Comparison of ENCODE assay signal across 19 mouse cellular contexts in the genomic region with DNA sequence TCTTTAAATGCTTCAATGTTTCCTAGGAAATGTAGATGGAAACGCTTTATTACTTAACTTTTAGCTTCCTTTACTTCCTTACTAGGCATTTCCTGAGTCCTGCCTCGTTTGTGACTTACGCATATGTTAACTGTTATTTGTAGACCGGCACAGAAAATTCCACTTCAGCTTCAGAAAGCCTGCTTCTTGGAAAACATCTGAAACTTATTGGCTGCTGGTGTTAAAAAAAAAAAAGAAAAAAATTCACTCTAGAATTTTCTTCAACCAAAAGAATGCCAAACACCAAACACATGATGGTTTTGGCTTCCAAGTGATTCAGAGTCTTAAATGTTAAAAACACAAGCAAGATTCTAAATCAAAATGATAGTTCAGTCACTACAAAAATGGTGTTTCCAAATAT. TPM values are rescaled to one million over a fixed set of nuclear protein-coding genes. Genes with fewer than 3 reads are reported as not detected.
DNase-seq lines count a peak whose midpoint lies in the region; ATAC-seq and TF ChIP-seq lines count a peak whose summit lies in the region.
"Had no signal": no experiment of that assay in that cellular context is flagged by ENCODE, and none has a peak within 500 bp of the region (broad histone marks: within the 10 kb centered on the region; RNA-seq: fewer than 3 reads in every experiment).

No protein-coding gene starts in this region.

- peak overlapping the region; percentile 54 for H3K4me3 ChIP-seq in lung, embryonic 14.5 days (ENCODE audit: low read depth, low read length)
- H3K4me3 ChIP-seq in stomach, embryonic 14.5 days (ENCODE audit: low read depth, low read length), result peak overlapping the region; percentile 44; the same call in 1 of the 2 replicates
- H3K4me3 ChIP-seq: forebrain, embryonic 15.5 days; hindbrain, embryonic 15.5 days; left cerebral cortex, adult 2 months; midbrain, embryonic 10.5 days; myocyte had no signal

- no peaks in the 10 kb centered on the region for H3K27me3 ChIP-seq in lung, embryonic 14.5 days (ENCODE audit: insufficient read depth, low read length)
- no peaks in the 10 kb centered on the region for H3K27me3 ChIP-seq in stomach, embryonic 14.5 days (ENCODE audit: control insufficient read depth, insufficient read depth, low read length)

- peak; percentile 11 for DNase-seq in heart, adult 8-10 months (ENCODE audit: low spot score)
- no peak for DNase-seq in heart, postnatal 36 days
- no peak for DNase-seq in lung, embryonic 14.5 days
- no peak for DNase-seq in lung, postnatal 4 days
- peak; percentile 59 for DNase-seq in fibroblast of lung, adult 2 months (ENCODE audit: low read depth)
- DNase-seq in embryo, embryonic 10.5 days (ENCODE audit: low spot score), result no peak
- DNase-seq: adrenal gland, postnatal 36 days; B cell, adult 2 months; kidney, postnatal 4 days; right cerebral cortex, postnatal 14 days; thymus, postnatal 25 days had no signal

- intact Hi-C loops in heart, postnatal 36 days (cut with DNase I), result loop anchor here (5.0 kb wide), 1 partner anchor 192 kb away; no protein-coding TSS in a partner anchor

- H3K9ac ChIP-seq in lung, embryonic 14.5 days, result no peak overlapping the region; the same call in 1 of the 2 replicates
- H3K9ac ChIP-seq in stomach, embryonic 14.5 days (replicated peaks; ENCODE audit: low read depth, low read length), result no peak overlapping the region
- H3K9ac ChIP-seq: forebrain, embryonic 15.5 days; hindbrain, embryonic 15.5 days; liver, embryonic 14.5 days had no signal

- H3K9me3 ChIP-seq in lung, embryonic 14.5 days (ENCODE audit: low read depth, low read length), result no peaks in the 10 kb centered on the region
- no peaks in the 10 kb centered on the region for H3K9me3 ChIP-seq in stomach, embryonic 14.5 days (ENCODE audit: control insufficient read depth, low read depth, low read length)
- H3K9me3 ChIP-seq: forebrain, embryonic 15.5 days; hindbrain, embryonic 15.5 days; midbrain, embryonic 10.5 days had no signal

- 0 out of 2 replicates have a peak, but pooled peaks cover 6% of the 10 kb centered on the region for H3K4me1 ChIP-seq in lung, embryonic 14.5 days (ENCODE audit: insufficient read depth)
- no peaks in the 10 kb centered on the region; the same call in 1 of the 2 replicates for H3K4me1 ChIP-seq in stomach, embryonic 14.5 days (ENCODE audit: control insufficient read depth, insufficient read depth, low read length)

- peak overlapping the region; percentile 85 for H3K4me2 ChIP-seq in lung, embryonic 14.5 days
- H3K4me2 ChIP-seq in stomach, embryonic 14.5 days (replicated peaks; ENCODE audit: low read depth, low read length), result peak overlapping the region; percentile 75
- H3K4me2 ChIP-seq: forebrain, embryonic 15.5 days; hindbrain, embryonic 15.5 days had no signal

- peak overlapping the region; percentile 56; the same call in 1 of the 2 replicates for H3K27ac ChIP-seq in lung, embryonic 14.5 days (ENCODE audit: low read depth)
- no peak overlapping the region for H3K27ac ChIP-seq in stomach, embryonic 14.5 days (ENCODE audit: low read length)
- H3K27ac ChIP-seq: forebrain, embryonic 15.5 days; hindbrain, embryonic 15.5 days; left cerebral cortex, adult 2 months; liver, embryonic 14.5 days; midbrain, embryonic 10.5 days had no signal

- TF ChIP-seq CTCF in lung, embryonic 14.5 days (IDR thresholded peaks at IDR 0.05; ENCODE audit: low read depth), result no peak

- WGBS in lung, embryonic 14.5 days, result 52% methylated on average over 4 of the region's 4 CpGs
- WGBS in stomach, embryonic 14.5 days, result 75% methylated on average over 4 of the region's 4 CpGs

- H3K36me3 ChIP-seq in lung, embryonic 14.5 days (ENCODE audit: insufficient read depth), result peaks cover 9% of the 10 kb centered on the region; the same call in 1 of the 2 replicates
- no peaks in the 10 kb centered on the region for H3K36me3 ChIP-seq in stomach, embryonic 14.5 days (ENCODE audit: control insufficient read depth, insufficient read depth, low read length)
- H3K36me3 ChIP-seq: forebrain, embryonic 15.5 days; hindbrain, embryonic 15.5 days; midbrain, embryonic 10.5 days had no signal

- ATAC-seq in lung, embryonic 14.5 days (ENCODE audit: insufficient read depth), result no peak
- ATAC-seq in stomach, embryonic 14.5 days (ENCODE audit: insufficient number of reproducible peaks, insufficient read depth, low FRiP score, low read depth), result no peak
- no peak for ATAC-seq in monocyte, adult 5-6 weeks (replicated peaks; ENCODE audit: insufficient number of reproducible peaks, low FRiP score, low TSS enrichment, poor library complexity, severe bottlenecking)
- ATAC-seq: forebrain, embryonic 15.5 days had no signal

RNA-seq across cellular contexts. Expression of a gene that starts 3.4 kb away (rescaled TPM):
- total RNA-seq in heart, adult 8-10 months (2022), result 10 to 100 TPM; 19.0 to 28.2 (median 24.9) TPM
- 10 to 100 TPM; 22.1 to 22.2 TPM for total RNA-seq in heart, postnatal 36 days (2021)
- polyA plus RNA-seq in lung, embryonic 14.5 days (2014; fragmentation: Nextera tagmentation; extraction: Ambion mirVana), result 36.9 and 42.0 TPM in 2 replicates
- 43.6 and 47.2 TPM in 2 replicates for polyA plus RNA-seq in stomach, embryonic 14.5 days (2014; fragmentation: Nextera tagmentation; extraction: Ambion mirVana)
- total RNA-seq in monocyte, adult 5-6 weeks (2017), result 0.49 to 1.8 TPM (median 1.6 TPM) in 3 replicates

RNA-seq across cellular contexts. Expression of a gene that starts 39.7 kb away (rescaled TPM):
- 10 to 100 TPM; 10.1 to 11.6 (median 10.8) TPM for total RNA-seq in heart, adult 8-10 months (2022)
- 10 to 100 TPM; 14.1 to 14.4 TPM for total RNA-seq in heart, postnatal 36 days (2021)
- 52.5 and 56.0 TPM in 2 replicates for polyA plus RNA-seq in lung, embryonic 14.5 days (2014; fragmentation: Nextera tagmentation; extraction: Ambion mirVana)
- polyA plus RNA-seq in stomach, embryonic 14.5 days (2014; fragmentation: Nextera tagmentation; extraction: Ambion mirVana), result 49.8 and 56.9 TPM in 2 replicates
- total RNA-seq in monocyte, adult 5-6 weeks (2017), result 63.6 to 77.0 TPM (median 66.0 TPM) in 3 replicates

Comparison
In these comparisons a context has a peak if more than half of its experiments do, and no peak if none do; other contexts are left out.
1. DNase-seq: peak in heart, adult 8-10 months (single experiment) and fibroblast of lung, adult 2 months (single experiment); none in heart, postnatal 36 days (0 of 2), lung, embryonic 14.5 days (single experiment), lung, postnatal 4 days (0 of 2) and embryo, embryonic 10.5 days (single experiment).